Mouse (Mus musculus) hindbrain, embryonic 16.5 days (tissue): ENCODE results near the gene Myh9. TPM values are rescaled to one million over a fixed set of nuclear protein-coding genes. Genes with fewer than 3 reads are reported as not detected.

Source experiments
- ATAC-seq: fragments of 200-750 bp; cut with Nextera tagmentation; 2 replicates; pipeline ENCODE4 v1.8.0; 2017; ENCODE audit warnings: moderate TSS enrichment, moderate library complexity
- H3K27ac ChIP-seq: fragments of 300-500 bp; sonication (generic); 2 replicates; pipeline ENCODE4 v1.5.1; 2014; ENCODE audit warnings: low read depth, mild to moderate bottlenecking, control low read depth, low read length, moderate library complexity
- H3K27me3 ChIP-seq: fragments of 300-500 bp; sonication (generic); replicated peaks from 2 replicates; pipeline ENCODE4 v1.6.1; 2014; ENCODE audit warnings: low read length; ENCODE audit not compliant: control insufficient read depth, insufficient read depth
- H3K36me3 ChIP-seq: fragments of 300-500 bp; sonication (generic); 2 replicates; pipeline ENCODE4 v1.6.1; 2014; ENCODE audit warnings: mild to moderate bottlenecking, low read length, moderate library complexity, mixed read lengths; ENCODE audit not compliant: control insufficient read depth, insufficient read depth
- H3K4me1 ChIP-seq: fragments of 300-500 bp; sonication (generic); 2 replicates; pipeline ENCODE4 v1.6.1; 2014; ENCODE audit warnings: low read depth, low read length; ENCODE audit not compliant: control insufficient read depth, insufficient read depth
- H3K4me2 ChIP-seq: fragments of 300-500 bp; sonication (generic); 2 replicates; pipeline ENCODE4 v1.6.1; 2014; ENCODE audit warnings: mild to moderate bottlenecking, low read length, control low read depth, moderate library complexity
- H3K4me3 ChIP-seq: fragments of 300-500 bp; sonication (generic); 2 replicates; pipeline ENCODE4 v1.5.1; 2014; ENCODE audit warnings: mild to moderate bottlenecking, low read length, control low read depth, moderate library complexity
- H3K9ac ChIP-seq: fragments of 300-500 bp; sonication (generic); 2 replicates; pipeline ENCODE4 v1.6.1; 2014; ENCODE audit warnings: low read depth, mild to moderate bottlenecking, control low read depth, low read length, moderate library complexity
- H3K9me3 ChIP-seq: fragments of 300-500 bp; sonication (generic); 2 replicates; pipeline ENCODE4 v1.6.1; 2014; ENCODE audit warnings: mild to moderate bottlenecking, low read length, moderate library complexity; ENCODE audit not compliant: control insufficient read depth
- WGBS: fragments of 180-500 bp; shearing (Covaris S2); extraction: QIAGEN DNeasy Blood & Tissue Kit; methylation state at CpG from one replicate; pipeline ENCODE4 v1.1.7; 2014; 5-methylcytosine and 5-hydroxymethylcytosine counted together
- polyA plus RNA-seq: library from polyadenylated mRNA; unstranded; fragments of >200 nt; fragmentation: Nextera tagmentation; extraction: Ambion mirVana; gene quantifications from 2 replicates; pipeline ENCODE4 v1.2.1, GENCODE M21; 2015

Myh9 gene
- polyA plus RNA-seq, 1 experiment from 2014 or later, result 8.4 TPM

DNA sequence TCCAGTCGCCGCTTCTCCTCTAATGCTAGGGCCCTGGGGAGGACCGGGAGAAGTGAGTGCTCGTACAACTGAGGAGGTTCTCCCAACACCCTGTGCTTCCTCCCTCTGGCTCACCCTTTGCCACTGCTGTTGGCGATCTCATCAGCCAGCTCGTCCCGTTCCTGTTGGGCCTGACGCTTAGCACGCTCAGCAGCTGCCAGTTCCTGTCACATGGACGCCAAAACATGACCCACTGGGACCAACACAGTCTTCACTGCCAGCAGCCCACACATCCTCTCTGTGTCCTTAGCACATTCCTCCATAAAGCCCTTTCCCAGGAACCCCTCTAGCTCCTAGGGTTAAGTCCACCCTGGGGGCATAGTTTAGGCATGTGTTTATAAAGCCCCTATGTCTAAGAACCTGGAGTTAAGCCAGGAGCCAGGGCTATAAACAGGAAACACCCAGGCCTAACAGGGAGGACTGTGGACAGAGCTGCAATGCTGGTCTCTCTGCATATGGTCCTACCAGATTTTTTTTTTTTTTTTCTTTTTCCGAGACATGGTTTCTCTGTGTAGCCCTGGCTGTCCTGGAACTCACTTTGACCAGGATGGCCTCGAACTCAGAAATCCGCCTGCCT lies 77.5 kb downstream of the Myh9 start:
- ATAC-seq, result no peak
- peaks cover 45% of the 10 kb centered on the region for H3K36me3 ChIP-seq

DNA sequence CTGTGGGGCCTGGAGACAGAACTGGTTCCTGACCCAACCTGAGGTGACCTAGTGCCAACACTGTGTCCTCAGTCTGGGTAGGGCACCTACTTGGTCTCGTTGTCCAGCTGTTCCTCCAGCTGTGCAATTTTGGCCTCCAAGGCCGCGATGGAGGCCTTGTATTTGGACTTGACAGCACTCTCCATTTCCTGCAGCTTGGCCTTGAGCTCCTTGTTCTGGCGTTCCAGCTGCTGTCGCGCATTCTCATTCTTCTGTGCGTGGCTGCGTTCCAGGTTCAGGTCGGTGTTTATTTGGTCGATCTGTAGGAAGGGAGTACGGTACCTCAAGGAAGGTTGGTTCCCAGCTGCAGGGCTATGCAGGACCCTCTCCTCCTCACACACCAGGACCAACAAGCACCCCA lies 78.3 kb downstream of the Myh9 start:
- no peak overlapping the region for H3K4me3 ChIP-seq
- no peaks in the 10 kb centered on the region for H3K9me3 ChIP-seq
- H3K4me1 ChIP-seq, result no peaks in the 10 kb centered on the region
- peaks cover 39% of the 10 kb centered on the region for H3K36me3 ChIP-seq
- H3K9ac ChIP-seq, result no peak overlapping the region
- no peak for ATAC-seq
- no peaks in the 10 kb centered on the region for H3K27me3 ChIP-seq
- no peak overlapping the region for H3K27ac ChIP-seq
- WGBS, result 83% methylated on average over 11 of the region's 11 CpGs
- no peak overlapping the region for H3K4me2 ChIP-seq

More for the DNA sequence above, 77.5 kb downstream of the Myh9 start:
- no peaks in the 10 kb centered on the region for H3K9me3 ChIP-seq
- WGBS, result 73% methylated on average over 13 of the region's 13 CpGs
- no peak overlapping the region for H3K27ac ChIP-seq
- no peak overlapping the region for H3K9ac ChIP-seq
- no peak overlapping the region for H3K4me2 ChIP-seq
- no peak overlapping the region for H3K4me3 ChIP-seq
- H3K27me3 ChIP-seq, result no peaks in the 10 kb centered on the region
- H3K4me1 ChIP-seq, result no peaks in the 10 kb centered on the region

DNA sequence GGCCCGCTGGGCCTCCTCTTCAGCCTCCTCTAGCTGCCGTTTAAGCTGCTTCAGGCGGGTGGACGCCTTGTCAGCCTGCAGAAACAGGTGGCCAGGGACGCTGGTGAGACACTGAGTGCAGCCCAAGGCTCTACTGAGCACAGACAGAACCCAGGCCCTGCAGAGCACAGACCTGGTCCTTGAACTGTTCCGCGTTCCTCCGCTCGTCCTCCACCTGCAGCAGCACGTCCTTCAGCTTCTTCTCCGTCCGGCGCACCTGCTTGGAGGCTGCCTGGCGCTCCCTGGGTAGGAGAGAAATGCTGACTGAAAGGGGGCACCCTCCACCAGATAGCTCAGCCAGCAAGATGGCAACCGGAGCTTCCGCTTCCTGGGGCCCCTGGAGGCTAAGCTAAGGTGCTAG lies 78.9 kb downstream of the Myh9 start:
- no peak overlapping the region for H3K27ac ChIP-seq
- H3K9ac ChIP-seq, result no peak overlapping the region
- H3K4me1 ChIP-seq, result no peaks in the 10 kb centered on the region
- H3K4me2 ChIP-seq, result no peak overlapping the region
- no peak overlapping the region for H3K4me3 ChIP-seq
- H3K27me3 ChIP-seq, result no peaks in the 10 kb centered on the region
- WGBS, result 87% methylated on average over 16 of the region's 16 CpGs
- no peak for ATAC-seq
- no peaks in the 10 kb centered on the region for H3K9me3 ChIP-seq
- H3K36me3 ChIP-seq, result peaks cover 35% of the 10 kb centered on the region

DNA sequence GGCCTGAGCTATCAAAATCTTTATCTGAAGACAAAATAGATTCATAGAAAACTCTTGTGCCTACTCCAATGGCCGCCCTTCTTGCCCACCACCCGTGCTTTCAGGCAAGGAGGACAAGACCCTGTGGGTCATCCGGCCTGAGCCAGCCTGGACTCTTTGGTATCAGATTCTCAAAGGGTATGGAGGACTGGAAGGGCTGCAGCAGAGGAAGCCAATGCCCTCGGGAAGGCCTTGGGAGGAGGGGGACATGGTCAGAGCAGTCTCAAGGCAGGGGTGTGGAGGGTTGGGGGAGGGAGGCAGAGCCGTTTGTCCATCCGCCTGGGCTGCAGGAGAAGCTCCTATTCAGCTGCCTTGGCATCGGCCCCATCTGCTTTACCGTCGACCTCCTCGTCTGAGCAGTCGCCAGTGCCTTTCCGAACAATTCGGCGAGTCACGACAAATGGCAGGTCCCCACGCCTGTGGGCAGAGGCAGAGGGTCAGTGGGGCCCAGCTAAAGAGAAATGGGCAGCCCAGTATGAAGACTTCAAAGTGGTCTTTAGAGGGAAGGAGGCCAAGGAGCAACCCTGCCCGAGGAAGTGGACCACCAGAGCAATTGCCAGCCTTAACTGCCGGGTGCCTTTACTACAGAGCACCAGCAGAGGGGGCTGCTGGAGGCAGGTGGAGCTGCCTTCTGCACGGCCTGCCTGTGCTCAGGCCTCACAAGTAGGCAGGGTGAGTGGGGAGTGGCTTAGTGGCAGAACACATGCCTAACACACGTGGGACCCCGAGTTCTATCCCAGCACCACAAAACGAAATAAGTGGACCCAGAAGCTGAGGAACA lies 80.2 kb downstream of the Myh9 start:
- Histone ChIP-seq H3K27ac (no peak overlapping the region), H3K27me3 (no peaks in the 10 kb centered on the region), H3K9ac (no peak overlapping the region), H3K4me3 (no peak overlapping the region), H3K36me3 (peaks cover 25% of the 10 kb centered on the region), H3K4me1 (no peaks in the 10 kb centered on the region), H3K9me3 (no peaks in the 10 kb centered on the region), H3K4me2 (no peak overlapping the region)
- no peak for ATAC-seq
- 73% methylated on average over 22 of the region's 22 CpGs for WGBS

DNA sequence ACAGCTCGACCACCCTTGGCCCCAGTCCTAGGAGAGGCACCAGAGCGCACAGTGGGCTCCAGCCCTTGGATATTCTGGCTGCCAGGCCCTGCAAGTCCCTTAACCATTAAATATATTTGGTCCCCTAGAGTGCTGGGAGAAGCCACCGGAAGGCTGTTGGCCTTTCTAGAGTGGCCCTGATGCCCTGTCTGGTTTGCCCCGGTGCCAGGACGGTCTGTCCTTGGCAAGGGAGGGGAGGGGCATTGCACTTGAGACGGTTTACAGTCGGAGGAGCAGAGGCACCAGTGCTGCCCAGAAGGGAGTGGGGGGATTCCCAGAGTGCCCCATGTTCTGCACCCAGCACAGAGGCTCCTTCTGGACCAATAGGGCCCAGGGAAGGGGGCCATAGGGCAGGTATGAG lies 80.9 kb downstream of the Myh9 start:
- 95% methylated on average over 7 of the region's 7 CpGs for WGBS
- ATAC-seq, result no peak
- Histone ChIP-seq H3K4me2 (no peak overlapping the region), H3K4me1 (no peaks in the 10 kb centered on the region), H3K27me3 (no peaks in the 10 kb centered on the region), H3K9me3 (no peaks in the 10 kb centered on the region), H3K36me3 (peaks cover 21% of the 10 kb centered on the region), H3K4me3 (no peak overlapping the region), H3K9ac (no peak overlapping the region), H3K27ac (no peak overlapping the region)

DNA sequence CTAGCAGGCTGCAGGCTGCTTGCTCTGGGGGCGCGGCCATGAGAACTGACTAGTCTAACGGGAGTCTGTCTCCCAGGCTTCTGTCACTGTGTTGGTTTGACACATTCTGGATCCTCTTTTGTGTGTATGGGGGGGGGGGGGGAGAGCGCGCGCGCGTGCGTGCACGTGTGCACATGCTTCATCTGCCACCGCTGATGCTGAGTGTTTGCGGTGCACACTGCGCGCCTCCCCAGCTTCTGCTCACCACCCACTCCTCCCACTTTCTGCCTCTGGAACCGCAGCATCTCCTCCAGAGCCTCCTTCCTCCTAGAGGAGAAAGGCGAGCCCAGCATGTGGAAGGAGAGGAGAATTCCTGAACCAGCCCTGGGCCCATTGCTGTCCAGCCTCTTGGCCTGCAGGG lies 81.9 kb downstream of the Myh9 start:
- Histone ChIP-seq H3K36me3 (peaks cover 19% of the 10 kb centered on the region), H3K27me3 (no peaks in the 10 kb centered on the region), H3K4me3 (no peak overlapping the region), H3K27ac (no peak overlapping the region), H3K4me2 (no peak overlapping the region), H3K9ac (no peak overlapping the region), H3K4me1 (no peaks in the 10 kb centered on the region), H3K9me3 (no peaks in the 10 kb centered on the region)
- 88% methylated on average over 10 of the region's 16 CpGs for WGBS
- no peak for ATAC-seq

DNA sequence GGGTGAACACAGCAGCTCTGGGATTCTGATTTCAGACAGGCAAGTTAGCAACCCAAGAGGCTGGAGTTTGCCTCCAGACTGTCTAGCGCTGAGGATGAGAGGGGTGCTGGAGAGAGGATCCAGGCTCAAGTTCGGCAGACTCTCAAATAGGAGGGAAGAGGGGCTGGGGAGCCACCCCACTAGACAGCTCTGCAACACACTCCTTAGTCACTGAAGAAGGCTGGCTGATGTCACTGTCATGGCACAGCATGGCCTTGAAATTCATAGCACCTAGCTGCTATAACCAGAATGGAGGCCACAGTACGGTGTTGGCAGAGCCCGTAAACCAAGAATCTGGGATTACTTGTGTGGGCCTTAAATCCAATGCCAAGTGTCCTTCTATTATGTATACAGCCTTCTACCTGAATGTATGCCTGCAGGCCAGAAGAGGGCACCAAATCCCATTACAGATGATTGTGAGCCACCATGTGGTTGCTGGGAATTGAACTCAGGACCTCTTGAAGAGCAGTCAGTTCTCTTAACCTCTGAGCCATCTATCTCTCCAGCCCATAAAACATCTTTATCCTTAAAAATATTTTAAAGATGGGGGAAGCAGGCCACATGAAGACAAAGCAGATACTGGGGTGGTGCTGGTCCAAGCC lies 84.3 kb downstream of the Myh9 start:
- ATAC-seq, result no peak
- Histone ChIP-seq H3K27me3 (no peaks in the 10 kb centered on the region), H3K4me3 (no peak overlapping the region), H3K9me3 (no peaks in the 10 kb centered on the region), H3K27ac (no peak overlapping the region), H3K4me1 (no peaks in the 10 kb centered on the region), H3K36me3 (peaks cover 8% of the 10 kb centered on the region), H3K4me2 (no peak overlapping the region), H3K9ac (no peak overlapping the region)
- WGBS, result 83% methylated on average over 4 of the region's 4 CpGs

DNA sequence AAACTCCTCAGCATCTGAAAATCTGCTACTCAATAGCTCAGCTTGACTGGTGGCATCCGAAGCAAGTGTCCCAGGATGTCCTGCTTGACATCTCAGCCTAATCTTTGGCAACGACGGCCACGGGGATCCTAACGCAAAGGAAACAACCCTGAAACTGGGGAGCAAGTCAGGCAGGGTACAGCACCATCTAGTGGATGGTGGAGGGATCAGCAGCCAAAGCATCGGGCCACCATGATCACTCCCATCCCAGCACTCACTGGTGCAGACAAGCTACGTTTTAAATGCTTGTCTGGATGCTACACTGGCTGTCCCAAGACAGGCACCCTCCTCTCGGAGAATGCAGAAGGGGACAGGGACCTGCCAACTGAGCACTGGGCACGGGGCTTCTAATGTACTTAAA lies 85.1 kb downstream of the Myh9 start, which contains the start of gene Apol8:
Gene Apol8, minus strand, starts transcription at position 156 of the 400 bp plus-strand sequence.
- WGBS, result 5% methylated on average over 9 of the region's 9 CpGs
- Histone ChIP-seq H3K4me1 (no peaks in the 10 kb centered on the region), H3K9ac (no peak within 1 kb of the TSS), H3K9me3 (no peaks in the 10 kb centered on the region), H3K36me3 (peaks cover 8% of the 10 kb centered on the region), H3K27me3 (no peaks in the 10 kb centered on the region), H3K27ac (no peak within 1 kb of the TSS), H3K4me3 (no peak within 1 kb of the TSS), H3K4me2 (no peak within 1 kb of the TSS)
- ATAC-seq, result no peak

DNA sequence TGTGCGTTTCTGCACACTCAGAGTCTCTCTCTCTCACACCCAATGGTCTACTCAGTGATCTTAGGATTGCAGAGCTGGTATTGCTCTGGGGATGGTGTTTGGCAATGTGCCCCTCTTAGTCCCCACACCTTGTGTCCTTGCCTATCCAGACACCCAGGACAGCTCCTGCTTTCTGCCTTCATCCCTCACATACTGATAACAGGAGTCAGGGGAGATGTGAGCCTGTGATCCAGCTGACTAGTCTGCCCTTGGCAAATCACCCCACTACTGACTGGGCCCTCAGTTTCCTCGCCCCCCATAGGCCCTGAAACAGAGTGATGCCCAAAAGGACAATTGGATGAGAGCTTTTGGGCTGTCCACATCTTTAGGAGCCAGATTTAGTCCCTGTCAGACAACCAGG lies 85.9 kb downstream of the Myh9 start:
- no peaks in the 10 kb centered on the region for H3K9me3 ChIP-seq
- H3K27me3 ChIP-seq, result no peaks in the 10 kb centered on the region
- peaks cover 5% of the 10 kb centered on the region; the same call in 1 of the 2 replicates for H3K36me3 ChIP-seq
- 61% methylated on average over 2 of the region's 2 CpGs for WGBS
- no peak for ATAC-seq
- H3K4me2 ChIP-seq, result no peak overlapping the region
- no peaks in the 10 kb centered on the region for H3K4me1 ChIP-seq
- no peak overlapping the region for H3K4me3 ChIP-seq
- no peak overlapping the region for H3K9ac ChIP-seq
- no peak overlapping the region for H3K27ac ChIP-seq
